Mouse (Mus musculus) liver, adult 2 months (tissue): ENCODE results near the gene Dazap2. TPM values are rescaled to one million over a fixed set of nuclear protein-coding genes. Genes with fewer than 3 reads are reported as not detected.
A peak's percentile ranks its signal among the peaks of the same experiment; 100 is the strongest.
"Not testable (repeated sequence)": the region's sequence is repeated elsewhere in the genome, so short reads cannot be mapped to it uniquely, and the experiment has no call there.

Experiments
- DNase-seq: peaks from one replicate; pipeline ENCODE4 v3.0.0-alpha.2; 2011; ENCODE audit warnings: low read depth, low spot score; ENCODE audit errors: extremely low read depth
- H3K27ac ChIP-seq: fragments of 200-500 bp; replicated peaks from 2 replicates; pipeline ENCODE4 v1.5.1; 2012; ENCODE audit warnings: low read depth, mild to moderate bottlenecking, control low read depth, inconsistent platforms, low read length; ENCODE audit not compliant: insufficient read depth
- H3K27me3 ChIP-seq: fragments of 200-500 bp; 2 replicates; pipeline ENCODE4 v1.6.1; 2012; ENCODE audit warnings: mild to moderate bottlenecking, moderate library complexity, low read length, inconsistent platforms; ENCODE audit not compliant: control insufficient read depth, insufficient read depth
- H3K36me3 ChIP-seq: fragments of 200-500 bp; 2 replicates; pipeline ENCODE4 v1.6.1; 2012; ENCODE audit warnings: low read length, inconsistent platforms; ENCODE audit not compliant: control insufficient read depth, insufficient read depth
- H3K4me1 ChIP-seq: fragments of 200-500 bp; 2 replicates; pipeline ENCODE4 v1.6.1; 2011; ENCODE audit warnings: low read length; ENCODE audit not compliant: control insufficient read depth, insufficient read depth
- H3K4me3 ChIP-seq: fragments of 200-500 bp; 2 replicates; pipeline ENCODE4 v1.5.1; 2011; ENCODE audit warnings: low read depth, mild to moderate bottlenecking, control low read depth, low read length, moderate library complexity; ENCODE audit not compliant: insufficient read depth
- H3K79me2 ChIP-seq: fragments of 200-500 bp; 2 replicates; pipeline ENCODE4 v1.6.1; 2012; ENCODE audit warnings: inconsistent platforms, mild to moderate bottlenecking, low read length, moderate library complexity; ENCODE audit not compliant: control insufficient read depth, insufficient read depth
- H3K9ac ChIP-seq: fragments of 200-500 bp; 2 replicates; pipeline ENCODE4 v1.6.1; 2012; ENCODE audit warnings: low read depth, mild to moderate bottlenecking, control low read depth, inconsistent platforms, low read length
- CTCF ChIP-seq: fragments of 200-500 bp; IDR thresholded peaks from 2 replicates; pipeline ENCODE4 v1.5.1; 2011; ENCODE audit warnings: low read depth, low read length, control low read depth
- POLR2A ChIP-seq: fragments of 200-500 bp; IDR thresholded peaks from 2 replicates; pipeline ENCODE4 v1.6.1; 2011; ENCODE audit warnings: low read length, control low read depth; ENCODE audit not compliant: insufficient read depth; ENCODE audit errors: extremely low read depth
- WGBS: fragments of 180-500 bp; shearing (Covaris S2); methylation state at CpG from one replicate; pipeline ENCODE4 v1.1.7; 2018; 5-methylcytosine and 5-hydroxymethylcytosine counted together
- polyA plus RNA-seq: library from polyadenylated mRNA; depleted of rRNA; stranded (reverse); fragments of >200 nt; gene quantifications from 2 replicates; pipeline ENCODE4 v1.2.3, GENCODE M21; 2012
- total RNA-seq: library from RNA; depleted of rRNA; stranded (reverse); fragments of >200 nt; gene quantifications from 2 replicates; pipeline ENCODE4 v1.2.3, GENCODE M21; 2014

The Dazap2 gene
- total and polyA plus RNA-seq, 2 experiments: 50.3 to 460 TPM

DNA sequence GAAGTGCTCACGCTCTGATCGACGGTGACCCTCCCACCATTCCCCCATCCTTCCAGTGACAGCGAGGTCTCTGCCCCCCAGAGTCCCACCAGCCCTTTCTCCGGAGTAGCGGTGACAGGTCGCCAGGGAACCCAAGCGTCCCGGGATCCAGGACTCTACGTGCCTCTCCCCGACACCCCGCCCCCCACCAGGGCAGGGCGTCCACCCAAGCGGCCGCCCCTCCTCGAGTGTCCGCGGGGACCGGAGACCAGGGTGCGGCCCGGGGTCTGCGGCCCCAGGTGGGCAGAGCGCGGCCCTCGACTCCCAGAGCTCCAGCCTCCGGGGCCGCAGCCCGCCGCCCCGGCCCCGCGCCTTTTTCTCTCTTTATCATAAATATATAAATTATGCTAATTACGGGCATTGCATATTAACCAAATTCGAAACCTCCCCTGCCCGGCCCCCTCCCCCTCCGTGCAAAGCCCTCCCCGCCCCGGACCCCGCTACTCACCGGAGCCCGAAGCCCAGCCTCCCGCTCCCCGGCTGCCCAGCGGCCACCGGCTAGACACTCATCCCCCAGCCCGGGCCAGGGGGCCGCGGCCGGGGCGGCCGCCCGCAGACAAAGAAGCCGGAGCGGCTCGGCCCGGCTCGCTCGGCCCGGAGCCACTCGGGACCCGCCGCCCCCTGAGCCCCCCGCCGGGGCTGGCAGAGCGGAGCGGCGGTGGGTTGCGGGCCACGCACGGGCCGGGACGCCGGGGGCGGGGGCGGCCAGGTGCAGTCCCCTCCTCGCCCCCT is 15.7 kb upstream of the Dazap2 start, which contains the start of gene Pou6f1:
TSS of gene Pou6f1 (minus strand) at position 709 of the 771 bp plus-strand sequence.
- H3K9ac ChIP-seq: peak within 1 kb of the TSS; percentile 94
- no peaks in the 10 kb centered on the region for H3K27me3 ChIP-seq

DNA sequence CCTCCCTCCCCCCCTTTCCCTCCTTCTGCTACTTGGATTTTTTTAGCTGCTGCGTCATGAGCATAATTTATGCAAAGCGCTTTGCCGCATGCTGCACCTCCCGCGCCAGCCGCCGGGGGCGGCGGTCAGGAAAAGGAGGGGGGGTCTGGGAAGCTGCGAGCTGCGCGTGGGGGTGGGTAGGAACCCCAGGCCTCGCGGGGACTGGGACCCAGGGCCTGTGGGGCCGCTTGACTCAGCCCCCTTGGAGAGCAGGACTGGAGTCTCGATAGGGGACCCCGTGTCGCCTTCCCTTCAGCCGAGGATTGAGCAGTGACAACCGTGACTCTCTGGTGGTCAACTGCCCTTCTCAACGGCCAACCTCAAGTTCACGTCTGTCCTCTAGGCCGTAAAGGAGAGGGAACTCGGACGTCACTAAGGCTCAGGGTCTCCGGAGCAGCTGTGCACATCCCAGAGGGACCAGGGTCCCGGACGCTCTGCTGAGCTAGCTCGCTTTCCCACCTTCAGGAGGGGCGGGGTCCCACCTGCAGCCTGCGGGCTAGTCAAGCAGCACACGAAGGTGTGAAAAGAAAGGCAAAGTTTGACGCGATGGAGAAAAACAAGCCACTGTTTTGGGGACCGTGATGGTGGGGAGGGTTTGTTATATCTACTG is 15.0 kb upstream of the Dazap2 start:
- no peaks in the 10 kb centered on the region for H3K27me3 ChIP-seq
- peak; percentile 44 for DNase-seq
- peak overlapping the region; percentile 94 for H3K9ac ChIP-seq
- TF ChIP-seq CTCF (peak; percentile 67), POLR2A (no peak)
- peak overlapping the region; percentile 87 for H3K4me3 ChIP-seq
- no peak overlapping the region for H3K27ac ChIP-seq
- H3K36me3 ChIP-seq: no peaks in the 10 kb centered on the region
- WGBS: 6% methylated on average over 35 of the region's 35 CpGs
- peaks cover 6% of the 10 kb centered on the region for H3K4me1 ChIP-seq
- no peaks in the 10 kb centered on the region for H3K79me2 ChIP-seq

More for the DNA sequence above, 15.7 kb upstream of the Dazap2 start, which contains the start of gene Pou6f1:
- Histone ChIP-seq H3K4me3 (peak within 1 kb of the TSS; percentile 87), H3K27ac (peak within 1 kb of the TSS; percentile 25; the same call in 1 of the 2 replicates), H3K4me1 (peaks cover 6% of the 10 kb centered on the region), H3K36me3 (no peaks in the 10 kb centered on the region), H3K79me2 (no peaks in the 10 kb centered on the region)
- no peak for DNase-seq
- WGBS: 1% methylated on average over 67 of the region's 76 CpGs
- no peak for TF ChIP-seq POLR2A
- TF ChIP-seq CTCF: no peak

GRCm38 (mm10) chr15:100600696-100601272 is 14.4 kb upstream of the Dazap2 start:
- 52% methylated on average over 21 of the region's 21 CpGs for WGBS
- H3K36me3 ChIP-seq: no peaks in the 10 kb centered on the region
- no peak overlapping the region for H3K27ac ChIP-seq
- peaks cover 6% of the 10 kb centered on the region for H3K4me1 ChIP-seq
- no peak overlapping the region for H3K4me3 ChIP-seq
- H3K27me3 ChIP-seq: no peaks in the 10 kb centered on the region
- no peaks in the 10 kb centered on the region for H3K79me2 ChIP-seq
- H3K9ac ChIP-seq: no peak overlapping the region
- TF ChIP-seq POLR2A: no peak
- TF ChIP-seq CTCF: no peak
- DNase-seq: no peak

DNA sequence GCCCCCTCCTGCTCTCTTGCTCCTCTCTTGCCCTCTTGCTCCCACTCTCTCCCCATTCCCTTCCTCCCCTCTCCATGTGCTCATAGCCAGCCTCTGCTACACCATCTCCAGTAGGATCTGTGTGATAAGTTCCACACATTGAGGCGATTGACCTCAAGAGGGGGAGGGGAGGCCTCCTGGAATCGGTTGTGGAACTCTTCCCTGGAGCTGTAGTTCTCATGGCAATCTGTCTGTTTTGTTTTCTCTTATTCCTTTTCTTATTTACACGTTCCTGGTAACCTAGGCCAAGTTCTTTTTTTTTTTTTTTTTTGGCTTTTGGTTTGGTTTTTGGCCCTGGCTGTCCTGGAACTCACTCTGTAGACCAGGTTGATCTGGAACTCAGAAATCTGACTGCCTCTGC is 13.5 kb upstream of the Dazap2 start:
- Histone ChIP-seq H3K4me3 (no peak overlapping the region), H3K27ac (no peak overlapping the region), H3K79me2 (no peaks in the 10 kb centered on the region), H3K4me1 (peaks cover 6% of the 10 kb centered on the region), H3K9ac (no peak overlapping the region), H3K36me3 (no peaks in the 10 kb centered on the region), H3K27me3 (no peaks in the 10 kb centered on the region)
- TF ChIP-seq CTCF: no peak
- peak; percentile 67 for DNase-seq
- WGBS: 15% methylated on average over 3 of the region's 3 CpGs

DNA sequence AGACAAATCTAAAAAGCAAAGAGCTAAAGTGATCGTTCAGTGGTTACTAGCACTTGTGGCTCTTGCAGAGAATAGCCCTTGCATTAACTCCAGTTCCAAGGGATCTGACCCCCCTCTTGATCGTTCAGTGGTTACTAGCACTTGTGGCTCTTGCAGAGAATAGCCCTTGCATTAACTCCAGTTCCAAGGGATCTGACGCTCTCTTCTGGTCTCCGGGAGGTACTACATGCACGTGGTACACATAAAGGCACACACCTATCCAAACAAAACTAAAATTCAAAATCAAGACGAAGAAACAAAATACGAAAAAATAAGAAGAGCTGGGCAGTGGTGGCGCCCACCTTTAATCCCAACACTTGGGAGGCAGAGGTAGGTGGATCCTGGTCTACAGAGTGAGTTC is 8.5 kb upstream of the Dazap2 start:
- H3K4me3 ChIP-seq, H3K79me2 ChIP-seq, H3K27me3 ChIP-seq, H3K27ac ChIP-seq, DNase-seq, H3K36me3 ChIP-seq, H3K4me1 ChIP-seq, H3K9ac ChIP-seq: not testable (repeated sequence)
- WGBS: 91% methylated on average over 8 of the region's 8 CpGs
